ENCODE assay signal across 8 mouse cellular contexts in the genomic region with DNA sequence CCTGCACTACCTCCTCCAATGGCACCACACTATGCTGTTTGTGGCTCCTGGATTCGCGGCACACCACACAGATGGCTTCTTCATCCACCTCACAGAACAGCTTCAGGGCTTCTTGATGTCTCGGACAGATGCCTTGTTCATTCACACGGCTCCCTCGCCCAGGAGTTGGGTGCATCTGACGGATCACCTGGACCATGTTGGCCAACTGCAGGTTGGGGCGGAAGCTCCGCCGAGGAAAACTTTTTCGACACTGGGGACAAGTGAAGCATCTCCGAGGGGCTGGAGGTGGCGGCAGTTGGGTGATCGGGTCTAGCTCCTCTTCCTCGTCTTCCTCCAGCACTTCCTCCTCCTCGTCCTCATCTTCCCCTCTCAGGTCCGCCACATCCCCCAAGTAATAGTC. TPM values are rescaled to one million over a fixed set of nuclear protein-coding genes. Genes with fewer than 3 reads are reported as not detected.
DNase-seq lines count a peak whose midpoint lies in the region; ATAC-seq and TF ChIP-seq lines count a peak whose summit lies in the region.

No protein-coding gene starts in this region.

- no peak for ATAC-seq in liver, embryonic 12.5 days

- TF ChIP-seq CTCF in thymus, adult 2 months (IDR thresholded peaks at IDR 0.05; ENCODE audit: borderline replicate concordance, control insufficient read depth, extremely low read depth, insufficient read depth, low read length, poor library complexity), result no peak

- H3K36me3 ChIP-seq in thymus, adult 2 months (ENCODE audit: control insufficient read depth, insufficient read depth, low read length), result peaks cover 15% of the 10 kb centered on the region
- H3K36me3 ChIP-seq in liver, embryonic 12.5 days, result peaks cover 46% of the 10 kb centered on the region

- no peaks in the 10 kb centered on the region for H3K27me3 ChIP-seq in thymus, adult 2 months (ENCODE audit: control insufficient read depth, insufficient read depth, low read length)
- no peaks in the 10 kb centered on the region for H3K27me3 ChIP-seq in liver, embryonic 12.5 days (replicated peaks)

- peak overlapping the region; percentile 77 for H3K4me3 ChIP-seq in thymus, adult 2 months (ENCODE audit: control insufficient read depth, insufficient read depth, low read length)
- H3K4me3 ChIP-seq in liver, embryonic 12.5 days, result peak overlapping the region; percentile 90

- WGBS in thymus, adult 2 months, result 66% methylated on average over 16 of the region's 16 CpGs
- 63% methylated on average over 16 of the region's 16 CpGs for WGBS in liver, embryonic 12.5 days (ENCODE audit: insufficient replicate concordance)

- H3K4me1 ChIP-seq in thymus, adult 2 months (replicated peaks; ENCODE audit: control insufficient read depth, insufficient read depth, low read length), result peaks cover 10% of the 10 kb centered on the region
- peaks cover 57% of the 10 kb centered on the region for H3K4me1 ChIP-seq in liver, embryonic 12.5 days

- peak overlapping the region; percentile 90 for H3K9ac ChIP-seq in liver, embryonic 12.5 days

- no peak overlapping the region for H3K27ac ChIP-seq in thymus, adult 2 months (ENCODE audit: control insufficient read depth, insufficient read depth, low read length)
- peak overlapping the region; percentile 96 for H3K27ac ChIP-seq in liver, embryonic 12.5 days

- intact Hi-C loops in gastrocnemius, postnatal 14 days (cut with DNase I; ENCODE audit: low total_unique reads), result no loop called here

- no peaks in the 10 kb centered on the region for H3K9me3 ChIP-seq in liver, embryonic 12.5 days (replicated peaks)

- TF ChIP-seq POLR2A in thymus, adult 2 months (IDR thresholded peaks at IDR 0.05; ENCODE audit: control insufficient read depth, extremely low read depth, insufficient read depth, low read length, poor library complexity), result no peak

- peak overlapping the region; percentile 86 for H3K4me2 ChIP-seq in liver, embryonic 12.5 days

- DNase-seq in gastrocnemius, postnatal 14 days, result peak; percentile 24
- DNase-seq in gastrocnemius, postnatal 25 days, result no peak
- DNase-seq in thymus, adult 2 months, result peak; percentile 11
- DNase-seq in thymus, postnatal 0 days (ENCODE audit: low spot score), result no peak
- no peak for DNase-seq in frontal cortex, postnatal 25 days (ENCODE audit: low spot score in 2 of 2)
- DNase-seq in kidney, adult 9 months, result no peak
- DNase-seq in urinary bladder, adult 2 months (ENCODE audit: low spot score), result no peak

RNA-seq across cellular contexts. Expression of a gene that starts 1.3 kb away (rescaled TPM):
- 10 to 100 TPM; 16.3 to 21.0 TPM for total RNA-seq in gastrocnemius, postnatal 14 days (2021)
- total RNA-seq in gastrocnemius, postnatal 25 days (2021), result 10 to 100 TPM; 15.5 to 19.3 TPM
- polyA plus RNA-seq in thymus, adult 2 months (2012; rRNA removed), result 41.7 and 41.9 TPM in 2 replicates
- polyA plus RNA-seq in thymus, postnatal 0 days (2015; fragmentation: Nextera tagmentation; extraction: Ambion mirVana), result 3.5 and 5.5 TPM in 2 replicates
- polyA plus RNA-seq in liver, embryonic 12.5 days (2016; fragmentation: Nextera tagmentation; extraction: Ambion mirVana), result 2.1 and 2.3 TPM in 2 replicates
- polyA plus RNA-seq in urinary bladder, adult 2 months (2012; rRNA removed), result 34.8 and 37.5 TPM in 2 replicates

RNA-seq across cellular contexts. Expression of a gene that starts 10.1 kb away (rescaled TPM):
- total RNA-seq in gastrocnemius, postnatal 14 days (2021), result 100 to 1,000 TPM in 1 of 2 experiments, 10 to 100 TPM in 1; 93.7 to 106 TPM
- total RNA-seq in gastrocnemius, postnatal 25 days (2021), result 10 to 100 TPM; 57.3 to 57.9 TPM
- polyA plus RNA-seq in thymus, adult 2 months (2012; rRNA removed), result 11.6 and 13.0 TPM in 2 replicates
- polyA plus RNA-seq in thymus, postnatal 0 days (2015; fragmentation: Nextera tagmentation; extraction: Ambion mirVana), result 1.1 and 2.1 TPM in 2 replicates
- not detected in 2 replicates for polyA plus RNA-seq in liver, embryonic 12.5 days (2016; fragmentation: Nextera tagmentation; extraction: Ambion mirVana)
- 14.9 and 16.1 TPM in 2 replicates for polyA plus RNA-seq in urinary bladder, adult 2 months (2012; rRNA removed)

RNA-seq across cellular contexts. Expression of a gene that starts 10.6 kb away (rescaled TPM):
- total RNA-seq in gastrocnemius, postnatal 14 days (2021), result 1 to 10 TPM; 2.7 to 3.0 TPM
- total RNA-seq in gastrocnemius, postnatal 25 days (2021), result 1 to 10 TPM in 1 of 2 experiments, under 1 TPM in 1; 0.67 to 3.2 TPM
- polyA plus RNA-seq in thymus, adult 2 months (2012; rRNA removed), result 8.1 and 20.2 TPM in 2 replicates
- 7.6 and 8.8 TPM in 2 replicates for polyA plus RNA-seq in thymus, postnatal 0 days (2015; fragmentation: Nextera tagmentation; extraction: Ambion mirVana)
- polyA plus RNA-seq in liver, embryonic 12.5 days (2016; fragmentation: Nextera tagmentation; extraction: Ambion mirVana), result 4.1 and 5.0 TPM in 2 replicates
- 20.8 and 23.2 TPM in 2 replicates for polyA plus RNA-seq in urinary bladder, adult 2 months (2012; rRNA removed)

RNA-seq across cellular contexts. Expression of a gene that starts 15.7 kb away (rescaled TPM):
- 100 to 1,000 TPM; 392 to 429 TPM for total RNA-seq in gastrocnemius, postnatal 14 days (2021)
- total RNA-seq in gastrocnemius, postnatal 25 days (2021), result 100 to 1,000 TPM; 321 to 324 TPM
- 3,906 and 3,990 TPM in 2 replicates for polyA plus RNA-seq in thymus, adult 2 months (2012; rRNA removed)
- 988 and 1,015 TPM in 2 replicates for polyA plus RNA-seq in thymus, postnatal 0 days (2015; fragmentation: Nextera tagmentation; extraction: Ambion mirVana)
- polyA plus RNA-seq in liver, embryonic 12.5 days (2016; fragmentation: Nextera tagmentation; extraction: Ambion mirVana), result 735 and 768 TPM in 2 replicates
- 1,217 and 1,275 TPM in 2 replicates for polyA plus RNA-seq in urinary bladder, adult 2 months (2012; rRNA removed)

RNA-seq across cellular contexts. Expression of a gene that starts 55.6 kb away (rescaled TPM):
- total RNA-seq in gastrocnemius, postnatal 14 days (2021), result 1 to 10 TPM; 6.1 to 7.0 TPM
- total RNA-seq in gastrocnemius, postnatal 25 days (2021), result 10 to 100 TPM in 1 of 2 experiments, 1 to 10 TPM in 1; 9.0 to 11.1 TPM
- polyA plus RNA-seq in thymus, adult 2 months (2012; rRNA removed), result 17.7 and 20.0 TPM in 2 replicates
- polyA plus RNA-seq in thymus, postnatal 0 days (2015; fragmentation: Nextera tagmentation; extraction: Ambion mirVana), result 57.1 and 61.0 TPM in 2 replicates
- 16.3 and 16.5 TPM in 2 replicates for polyA plus RNA-seq in liver, embryonic 12.5 days (2016; fragmentation: Nextera tagmentation; extraction: Ambion mirVana)
- polyA plus RNA-seq in urinary bladder, adult 2 months (2012; rRNA removed), result 30.5 and 54.8 TPM in 2 replicates

Comparison
In these comparisons a context has a peak if more than half of its experiments do, and no peak if none do; other contexts are left out.
1. DNase-seq: peak in gastrocnemius, postnatal 14 days (single experiment) and thymus, adult 2 months (single experiment); none in gastrocnemius, postnatal 25 days (single experiment), thymus, postnatal 0 days (single experiment), frontal cortex, postnatal 25 days (0 of 2), kidney, adult 9 months (single experiment) and urinary bladder, adult 2 months (single experiment).